Mouse (Mus musculus) activated CD4-positive, CD25-positive, alpha-beta regulatory T cell, adult 4 months (primary cell): Measurements from ENCODE around the gene Garnl3. TPM values are rescaled to one million over a fixed set of nuclear protein-coding genes. Genes with fewer than 3 reads are reported as not detected.
A peak's percentile ranks its signal among the peaks of the same experiment; 100 is the strongest.

Experiments used
- ATAC-seq: one replicate; pipeline ENCODE4 v1.8.0; 2017
- polyA plus RNA-seq, 2 experiments: library from polyadenylated mRNA; unstranded; fragments of 100-300 nt; shearing (Covaris generic); gene quantifications; one replicate each; pipeline ENCODE4 v1.2.1; 2017

Garnl3 gene
- under 1 TPM in 1 of 2 experiments, not detected in 1; 0.22 TPM for polyA plus RNA-seq

- peak; percentile 27 for ATAC-seq
Measured at GRCm38 (mm10) chr2:33131500-33132092, at the start of gene Garnl3. TSS of gene Garnl3 (minus strand) at chr2:33131654.

GRCm38 (mm10) chr2:33179930-33180630, 48.6 kb upstream of the Garnl3 start:
- no peak for ATAC-seq

DNA sequence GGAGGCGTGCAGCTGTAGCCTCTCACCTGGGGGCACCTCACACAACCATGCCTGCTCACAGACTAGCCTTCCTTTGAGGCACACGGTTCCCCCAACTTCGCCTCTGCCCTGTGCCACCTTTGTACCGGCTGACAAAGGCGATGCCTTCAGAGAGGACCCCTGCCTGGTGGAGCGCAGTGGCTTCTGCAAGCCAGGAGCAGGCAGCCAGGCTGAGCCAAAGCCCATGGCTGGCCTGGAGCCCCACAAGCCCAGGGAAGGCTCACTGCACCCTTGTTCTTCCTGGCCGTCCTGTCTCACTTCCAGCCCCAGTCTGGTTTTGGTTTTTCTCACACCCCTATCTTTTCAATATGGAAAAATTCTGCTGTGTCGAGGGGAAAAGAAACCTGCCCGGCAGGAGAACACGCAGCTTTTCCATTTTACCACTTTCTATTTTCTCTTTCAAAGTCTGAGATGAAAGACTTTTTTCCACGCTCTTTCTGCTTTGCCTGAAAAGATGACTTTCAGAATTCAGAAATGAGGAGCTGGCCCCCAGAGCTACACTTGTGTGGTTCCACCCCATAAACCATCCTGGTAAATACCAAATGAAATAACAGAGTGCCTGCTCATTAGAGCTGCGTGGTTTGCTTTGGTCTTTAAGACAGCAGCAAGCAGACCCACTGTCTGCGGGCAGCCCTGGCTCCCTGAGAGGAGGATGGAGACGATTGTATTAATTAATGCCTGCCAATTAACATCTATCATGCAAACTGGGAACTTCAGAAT, 47.9 kb upstream of the Garnl3 start:
- no peak for ATAC-seq

DNA sequence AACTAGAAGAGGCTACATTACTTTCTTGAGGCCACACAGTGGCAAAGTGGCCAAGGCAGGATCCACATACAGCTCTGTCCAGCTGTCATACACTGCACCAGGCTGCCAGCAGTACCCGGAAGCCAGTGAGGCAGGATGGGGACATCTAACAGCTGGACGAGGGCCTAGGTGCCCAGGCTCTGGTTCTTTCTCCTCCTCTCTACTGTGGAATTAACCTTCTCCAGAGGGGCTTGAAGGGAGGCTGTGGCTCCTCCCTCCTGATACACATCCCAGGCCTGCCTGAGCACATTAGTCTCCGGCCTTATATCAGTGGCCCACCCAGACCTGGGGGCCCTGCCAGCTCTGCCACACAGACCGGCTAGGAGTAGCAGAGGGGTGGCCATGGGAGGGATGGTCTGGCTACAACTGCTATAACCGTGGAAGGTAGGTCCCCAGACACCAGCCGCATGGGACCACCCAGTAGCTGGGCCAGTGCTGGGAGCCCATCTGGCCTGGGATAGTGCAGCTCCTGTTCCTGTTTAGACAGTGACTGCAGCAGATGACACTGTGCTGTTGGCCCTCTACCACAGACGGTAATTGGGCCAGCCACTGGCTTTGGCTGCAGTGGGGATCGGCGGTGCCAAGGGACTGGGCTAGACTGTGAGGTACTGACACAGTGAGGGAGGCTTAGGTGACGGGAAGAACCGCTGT, 46.9 kb upstream of the Garnl3 start:
- no peak for ATAC-seq

DNA sequence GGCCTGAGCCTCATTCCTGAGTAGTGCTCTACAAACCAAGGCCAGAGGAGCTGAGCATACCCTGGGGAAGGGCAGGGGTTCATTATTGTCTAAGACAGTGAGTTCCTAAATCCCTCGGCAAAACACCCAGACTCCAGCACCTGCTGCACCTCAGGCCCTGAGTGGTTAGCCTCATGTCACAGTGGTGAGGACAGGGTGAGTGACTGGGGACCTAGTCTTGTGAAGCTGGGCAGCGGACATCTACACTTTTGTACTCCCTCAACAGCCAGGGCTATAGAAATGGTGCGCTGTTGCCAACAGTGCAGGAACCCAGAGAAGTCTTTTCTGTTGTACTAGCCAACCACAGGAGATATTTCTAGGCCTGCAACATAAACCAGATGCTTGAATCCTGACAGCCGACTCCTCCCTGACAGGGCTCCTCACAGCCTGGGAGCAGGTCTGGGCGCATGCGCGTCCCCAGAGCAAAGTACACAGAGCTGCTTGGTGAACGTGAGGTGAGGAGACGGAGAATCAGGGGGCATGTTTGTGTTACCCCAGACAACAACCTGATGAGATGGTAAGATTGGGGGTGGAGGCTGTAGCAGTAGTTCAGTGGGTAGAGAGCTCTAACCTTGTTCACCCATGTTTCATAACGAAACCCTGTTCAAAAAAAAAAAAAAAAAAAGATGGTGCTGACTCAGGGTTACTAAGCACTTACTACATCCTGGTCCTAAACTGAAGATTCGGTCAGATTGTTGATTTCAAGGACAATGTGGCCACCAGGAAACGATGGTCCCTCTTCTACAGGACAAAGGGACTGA, 46.2 kb upstream of the Garnl3 start:
- peak; percentile 15 for ATAC-seq

DNA sequence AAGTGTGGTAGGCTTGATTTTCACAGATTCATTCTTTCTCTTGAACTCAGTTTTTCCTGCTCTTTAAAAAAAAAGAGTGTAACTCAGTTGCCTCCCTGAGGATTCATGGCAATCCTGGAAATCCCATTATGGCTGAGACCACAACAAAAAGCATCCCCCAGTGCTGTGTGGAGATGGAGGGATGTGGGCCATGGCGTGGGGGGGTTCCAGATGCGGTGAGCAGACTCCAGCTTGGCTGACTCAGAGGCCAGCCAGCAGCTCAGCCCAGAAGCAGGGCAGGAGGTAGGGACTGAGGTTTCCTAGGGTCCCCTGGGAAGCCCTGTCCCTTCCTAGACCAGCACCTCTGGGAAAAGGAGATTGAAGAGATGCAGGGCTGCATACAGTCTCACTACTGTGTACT, 45.5 kb upstream of the Garnl3 start:
- no peak for ATAC-seq

- ATAC-seq, result peak; percentile 66
Measured at GRCm38 (mm10) chr2:33176516-33176915, 45.1 kb upstream of the Garnl3 start.

- no peak for ATAC-seq
Measured at GRCm38 (mm10) chr2:33173686-33174085, 42.2 kb upstream of the Garnl3 start.

GRCm38 (mm10) chr2:33173126-33173525, 41.7 kb upstream of the Garnl3 start:
- peak; percentile 23 for ATAC-seq

DNA sequence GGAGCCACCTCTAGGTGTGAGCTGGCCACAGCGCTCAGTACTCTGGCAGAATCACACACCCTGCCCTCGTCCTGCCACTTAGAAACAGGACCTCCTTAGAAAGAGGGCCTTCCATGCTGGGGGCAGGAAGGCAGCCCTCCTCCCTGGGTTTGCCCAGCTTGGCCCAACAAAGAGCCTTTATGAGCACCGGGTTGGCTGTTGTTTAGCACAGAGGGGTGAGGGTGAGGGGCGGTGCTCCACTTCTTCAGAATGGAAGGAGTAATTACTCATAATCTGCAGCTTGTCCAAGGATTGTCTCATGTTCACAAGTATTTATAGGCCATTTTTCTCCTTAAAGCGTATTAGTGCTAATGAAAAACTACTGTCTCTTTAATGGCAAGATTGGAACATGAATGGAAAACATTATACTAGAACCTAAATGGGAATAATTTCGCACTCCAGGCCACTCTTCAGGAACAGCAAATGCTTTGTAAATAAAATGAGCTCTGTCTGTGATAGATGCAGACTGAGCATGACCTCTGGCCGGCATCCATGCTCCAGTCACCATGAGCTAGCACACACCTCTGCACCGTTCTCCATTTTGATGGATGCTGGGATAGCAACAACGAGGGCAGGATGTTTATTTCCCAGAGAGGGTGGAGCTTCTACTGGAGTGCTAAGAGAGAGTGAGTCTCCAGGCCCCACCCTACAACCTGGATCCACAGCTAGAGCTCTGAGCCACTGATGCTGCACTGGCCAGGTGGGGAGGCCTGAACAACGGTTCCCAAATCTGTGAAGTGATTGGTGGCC, 39.5 kb upstream of the Garnl3 start:
- no peak for ATAC-seq

- peak; percentile 63 for ATAC-seq
Measured at GRCm38 (mm10) chr2:33169445-33169844, 38.0 kb upstream of the Garnl3 start.

GRCm38 (mm10) chr2:33167060-33167459, 35.6 kb upstream of the Garnl3 start:
- ATAC-seq, result no peak

GRCm38 (mm10) chr2:33165710-33166374, 34.4 kb upstream of the Garnl3 start:
- ATAC-seq, result no peak

GRCm38 (mm10) chr2:33165229-33165628, 33.8 kb upstream of the Garnl3 start:
- no peak for ATAC-seq

- no peak for ATAC-seq
Measured at GRCm38 (mm10) chr2:33164646-33165045, 33.2 kb upstream of the Garnl3 start.

- no peak for ATAC-seq
Measured at GRCm38 (mm10) chr2:33162126-33162525, 30.7 kb upstream of the Garnl3 start.

- ATAC-seq, result no peak
Measured at GRCm38 (mm10) chr2:33160326-33160973, 29.0 kb upstream of the Garnl3 start.

DNA sequence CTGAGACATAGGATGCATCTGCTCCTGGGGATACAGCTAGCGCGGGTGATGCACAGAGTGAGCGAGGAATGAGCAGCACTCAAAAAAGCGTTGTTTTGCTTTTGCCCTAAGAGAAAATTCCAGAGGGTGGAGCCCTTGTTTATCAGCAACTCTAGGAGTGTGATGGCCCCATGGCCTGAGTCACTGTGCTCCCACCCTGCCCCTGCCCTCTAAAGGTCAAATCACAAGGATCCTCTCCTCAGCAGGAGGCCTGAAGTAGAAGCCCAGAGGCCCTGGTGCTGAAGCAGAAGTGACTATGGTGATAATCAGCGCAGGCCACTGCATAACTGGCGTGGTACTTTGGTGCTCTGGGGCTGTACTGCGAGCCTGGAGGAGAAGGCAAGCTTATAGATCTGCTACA, 28.1 kb upstream of the Garnl3 start:
- ATAC-seq, result no peak

GRCm38 (mm10) chr2:33158895-33159294, 27.4 kb upstream of the Garnl3 start:
- ATAC-seq, result no peak

DNA sequence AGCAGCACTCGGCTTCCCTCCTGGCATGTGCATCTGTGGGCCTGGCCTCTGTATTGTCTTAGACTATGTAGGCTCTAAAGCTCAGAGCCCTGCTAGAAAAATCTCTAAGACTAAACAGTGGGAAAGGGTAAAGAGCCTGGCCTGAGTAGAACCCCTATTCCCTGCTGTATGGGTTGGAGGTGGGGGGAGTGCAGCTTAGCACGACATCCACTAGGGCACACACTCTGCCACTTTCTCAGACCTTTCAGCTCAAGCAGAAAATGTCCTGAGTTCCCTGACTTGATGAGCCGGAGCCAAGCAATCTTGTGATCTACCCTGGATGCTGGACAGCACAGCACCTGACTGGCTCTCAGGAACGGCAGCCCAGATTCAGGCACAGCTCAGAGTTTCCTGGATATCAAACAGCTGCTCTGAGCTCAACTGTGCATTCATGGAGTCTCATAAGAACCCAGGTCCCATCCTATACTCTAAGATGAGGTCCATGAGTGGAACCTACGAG, 24.9 kb upstream of the Garnl3 start:
- no peak for ATAC-seq
